ENCODE assay signal across 25 mouse cellular contexts in the genomic region with DNA sequence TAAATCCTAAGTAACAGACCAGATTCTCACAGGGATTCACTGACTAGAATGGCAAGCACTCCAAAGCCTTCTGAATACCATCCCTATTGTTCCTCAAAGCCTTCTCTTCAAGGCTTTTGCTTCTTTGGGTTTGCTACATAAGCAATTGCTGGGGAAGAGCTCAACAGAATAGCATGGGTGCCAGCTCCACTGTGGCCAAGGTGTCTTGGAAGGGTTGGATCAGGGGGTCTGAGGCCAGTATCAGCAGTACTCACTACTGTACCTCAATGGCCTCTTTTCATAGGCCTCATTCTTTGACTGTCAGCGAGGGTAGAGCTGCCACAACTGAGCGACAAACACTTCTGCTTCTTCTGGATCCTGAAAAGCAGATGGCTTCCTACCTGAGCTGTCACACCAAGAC. TPM values are rescaled to one million over a fixed set of nuclear protein-coding genes. Genes with fewer than 3 reads are reported as not detected.
DNase-seq lines count a peak whose midpoint lies in the region; ATAC-seq lines count a peak whose summit lies in the region.
"Had no signal": no experiment of that assay in that cellular context is flagged by ENCODE, and none has a peak within 500 bp of the region (broad histone marks: within the 10 kb centered on the region; RNA-seq: fewer than 3 reads in every experiment).

No protein-coding gene starts in this region.

- peaks cover 29% of the 10 kb centered on the region for H3K4me1 ChIP-seq in forebrain, embryonic 10.5 days
- no peaks in the 10 kb centered on the region for H3K4me1 ChIP-seq in forebrain, embryonic 16.5 days (replicated peaks; ENCODE audit: control insufficient read depth, insufficient read depth, low read length)
- H3K4me1 ChIP-seq in heart, embryonic 10.5 days, result peaks cover 5% of the 10 kb centered on the region; the same call in 1 of the 2 replicates
- peaks cover 12% of the 10 kb centered on the region for H3K4me1 ChIP-seq in midbrain, embryonic 11.5 days (ENCODE audit: control insufficient read depth, insufficient read depth, low read length)
- H3K4me1 ChIP-seq in midbrain, embryonic 15.5 days, result 0 out of 2 replicates have a peak, but pooled peaks cover 6% of the 10 kb centered on the region

- intact Hi-C loops in heart, postnatal 25 days (cut with DNase I), result no loop called here

- no peak for ATAC-seq in forebrain, embryonic 16.5 days
- no peak for ATAC-seq in midbrain, embryonic 11.5 days (ENCODE audit: low FRiP score)
- no peak for ATAC-seq in midbrain, embryonic 15.5 days (replicated peaks)
- ATAC-seq: activated CD4-positive, CD25-positive, alpha-beta regulatory T cell, adult 4 months; CD4-positive, CD25-positive, alpha-beta regulatory T cell, adult 4 months; forebrain, embryonic 14.5 days; forebrain, postnatal 0 days; Patski had no signal

- WGBS in forebrain, embryonic 10.5 days, result 81% methylated on average over 2 of the region's 2 CpGs
- WGBS in forebrain, embryonic 16.5 days, result 81% methylated on average over 2 of the region's 2 CpGs
- WGBS in heart, embryonic 10.5 days, result 94% methylated on average over 2 of the region's 2 CpGs
- 92% methylated on average over 2 of the region's 2 CpGs for WGBS in midbrain, embryonic 11.5 days
- WGBS in midbrain, embryonic 15.5 days, result 89% methylated on average over 2 of the region's 2 CpGs

- 0 out of 2 replicates have a peak, but pooled peaks cover 4% of the 10 kb centered on the region for H3K36me3 ChIP-seq in forebrain, embryonic 10.5 days (replicated peaks)
- no peaks in the 10 kb centered on the region for H3K36me3 ChIP-seq in forebrain, embryonic 16.5 days (ENCODE audit: control insufficient read depth, insufficient read depth)
- no peaks in the 10 kb centered on the region for H3K36me3 ChIP-seq in heart, embryonic 10.5 days
- no peaks in the 10 kb centered on the region for H3K36me3 ChIP-seq in midbrain, embryonic 11.5 days (ENCODE audit: control insufficient read depth, insufficient read depth, low read length)
- H3K36me3 ChIP-seq in midbrain, embryonic 15.5 days (replicated peaks), result no peaks in the 10 kb centered on the region
- H3K36me3 ChIP-seq: embryonic facial prominence, embryonic 10.5 days; embryonic facial prominence, embryonic 12.5 days had no signal

- no peaks in the 10 kb centered on the region for H3K27me3 ChIP-seq in forebrain, embryonic 10.5 days (ENCODE audit: poor library complexity, severe bottlenecking)
- no peaks in the 10 kb centered on the region for H3K27me3 ChIP-seq in forebrain, embryonic 16.5 days (replicated peaks; ENCODE audit: control insufficient read depth, insufficient read depth, low read length)
- H3K27me3 ChIP-seq in heart, embryonic 10.5 days (ENCODE audit: insufficient read depth, poor library complexity, severe bottlenecking), result no peaks in the 10 kb centered on the region
- no peaks in the 10 kb centered on the region for H3K27me3 ChIP-seq in midbrain, embryonic 11.5 days (ENCODE audit: control insufficient read depth, insufficient read depth, low read length)
- H3K27me3 ChIP-seq in midbrain, embryonic 15.5 days (replicated peaks), result no peaks in the 10 kb centered on the region
- H3K27me3 ChIP-seq: CH12.LX; embryonic facial prominence, embryonic 12.5 days; forebrain, embryonic 12.5 days; Patski had no signal

- H3K4me3 ChIP-seq in forebrain, embryonic 10.5 days, result no peak overlapping the region
- H3K4me3 ChIP-seq in forebrain, embryonic 16.5 days (replicated peaks; ENCODE audit: low read length), result no peak overlapping the region
- no peak overlapping the region for H3K4me3 ChIP-seq in heart, embryonic 10.5 days
- no peak overlapping the region for H3K4me3 ChIP-seq in midbrain, embryonic 11.5 days (ENCODE audit: low read depth, low read length)
- H3K4me3 ChIP-seq in midbrain, embryonic 15.5 days, result no peak overlapping the region
- H3K4me3 ChIP-seq: embryonic facial prominence, embryonic 10.5 days; embryonic facial prominence, embryonic 12.5 days; forebrain, embryonic 12.5 days had no signal

- no peak overlapping the region for H3K9ac ChIP-seq in forebrain, embryonic 16.5 days (replicated peaks; ENCODE audit: low read depth, low read length)
- no peak overlapping the region for H3K9ac ChIP-seq in midbrain, embryonic 11.5 days (ENCODE audit: low read length)
- no peak overlapping the region for H3K9ac ChIP-seq in midbrain, embryonic 15.5 days
- H3K9ac ChIP-seq: embryonic facial prominence, embryonic 12.5 days; forebrain, embryonic 12.5 days; forebrain, postnatal 0 days had no signal

- H3K27ac ChIP-seq in forebrain, embryonic 10.5 days, result peak overlapping the region; percentile 76
- no peak overlapping the region for H3K27ac ChIP-seq in forebrain, embryonic 16.5 days (ENCODE audit: low read length)
- no peak overlapping the region for H3K27ac ChIP-seq in heart, embryonic 10.5 days
- H3K27ac ChIP-seq in midbrain, embryonic 11.5 days (ENCODE audit: low read depth, low read length), result peak overlapping the region; percentile 86
- no peak overlapping the region for H3K27ac ChIP-seq in midbrain, embryonic 15.5 days
- H3K27ac ChIP-seq: embryonic facial prominence, embryonic 10.5 days; embryonic facial prominence, embryonic 12.5 days; forebrain, embryonic 12.5 days had no signal

- DNase-seq in forebrain, embryonic 10.5 days (ENCODE audit: extremely low spot score, low spot score), result no peak
- DNase-seq in heart, embryonic 10.5 days (ENCODE audit: low spot score), result peak; percentile 63
- no peak for DNase-seq in heart, postnatal 25 days (ENCODE audit: low spot score)
- no peak for DNase-seq in midbrain, embryonic 11.5 days (ENCODE audit: low spot score, missing footprints)
- DNase-seq: adrenal gland, adult 8-10 months; adrenal gland, postnatal 14 days; adrenal gland, postnatal 36 days; B cell, adult 2 months; cerebellum, adult 11-12 months; cerebellum, adult 2 months; cerebellum, adult 9-10 months; cerebellum, postnatal 10 days; cerebellum, postnatal 25 days; forebrain, postnatal 0 days had no signal

- no peaks in the 10 kb centered on the region for H3K9me3 ChIP-seq in forebrain, embryonic 10.5 days
- H3K9me3 ChIP-seq in forebrain, embryonic 16.5 days (ENCODE audit: control insufficient read depth, low read length), result no peaks in the 10 kb centered on the region
- H3K9me3 ChIP-seq in heart, embryonic 10.5 days, result no peaks in the 10 kb centered on the region
- H3K9me3 ChIP-seq in midbrain, embryonic 11.5 days (ENCODE audit: control insufficient read depth, low read length), result no peaks in the 10 kb centered on the region
- no peaks in the 10 kb centered on the region for H3K9me3 ChIP-seq in midbrain, embryonic 15.5 days
- H3K9me3 ChIP-seq: embryonic facial prominence, embryonic 10.5 days; embryonic facial prominence, embryonic 12.5 days; forebrain, embryonic 12.5 days; G1E had no signal

- no peak overlapping the region for H3K4me2 ChIP-seq in forebrain, embryonic 16.5 days (ENCODE audit: low read length)
- no peak overlapping the region for H3K4me2 ChIP-seq in midbrain, embryonic 11.5 days
- H3K4me2 ChIP-seq in midbrain, embryonic 15.5 days, result no peak overlapping the region
- H3K4me2 ChIP-seq: embryonic facial prominence, embryonic 12.5 days; forebrain, embryonic 12.5 days had no signal

RNA-seq across cellular contexts. Expression of gene Chchd6, which starts 21.7 kb away (rescaled TPM):
- 89.8 and 91.3 TPM in 2 replicates for polyA plus RNA-seq in forebrain, embryonic 10.5 days (2016; fragmentation: Nextera tagmentation; extraction: Ambion mirVana)
- 145 and 168 TPM in 2 replicates for polyA plus RNA-seq in forebrain, embryonic 16.5 days (2015; fragmentation: Nextera tagmentation; extraction: Ambion mirVana)
- 51.1 TPM in 2 replicates for polyA plus RNA-seq in heart, embryonic 10.5 days (2016; fragmentation: Nextera tagmentation; extraction: Ambion mirVana)
- 10 to 100 TPM; 10.1 to 13.5 TPM for total RNA-seq in heart, postnatal 25 days (2021)
- 97.4 and 103 TPM in 2 replicates for polyA plus RNA-seq in midbrain, embryonic 11.5 days (2014; fragmentation: Nextera tagmentation; extraction: Ambion mirVana)
- polyA plus RNA-seq in midbrain, embryonic 15.5 days (2015; fragmentation: Nextera tagmentation; extraction: Ambion mirVana), result 173 and 185 TPM in 2 replicates

Comparison
In these comparisons a context has a peak if more than half of its experiments do, and no peak if none do; other contexts are left out.
1. H3K27ac ChIP-seq: peak in forebrain, embryonic 10.5 days (single experiment) and midbrain, embryonic 11.5 days (single experiment); none in forebrain, embryonic 16.5 days (single experiment), heart, embryonic 10.5 days (single experiment) and midbrain, embryonic 15.5 days (single experiment).